Mouse (Mus musculus): ENCODE data around the gene Rsph1. TPM values are rescaled to one million over a fixed set of nuclear protein-coding genes. Genes with fewer than 3 reads are reported as not detected.

The Rsph1 gene
- polyA plus RNA-seq, 1 experiment from 2014 or later = 1.3 TPM

- H3K4me2 ChIP-seq (ENCODE audit: low read length) = no peak overlapping the region
- no peaks in the 10 kb centered on the region for H3K9me3 ChIP-seq (ENCODE audit: control insufficient read depth, low read length)
- H3K27ac ChIP-seq (replicated peaks in 1 of 2; ENCODE audit: control insufficient read depth in 1 of 2, insufficient read depth in 1 of 2, low read depth in 2 of 2, low read length in 2 of 2) = no peak overlapping the region
- no peak overlapping the region for H3K4me3 ChIP-seq (ENCODE audit: control insufficient read depth in 1 of 2, insufficient read depth in 1 of 2, low read depth in 1 of 2, low read length in 2 of 2)
- 88% methylated on average over 19 of the region's 19 CpGs for WGBS
- H3K9ac ChIP-seq (ENCODE audit: low read length) = no peak overlapping the region
- no peaks in the 10 kb centered on the region for H3K27me3 ChIP-seq (ENCODE audit: control insufficient read depth, insufficient read depth, low read length)
- H3K36me3 ChIP-seq (ENCODE audit: control insufficient read depth, insufficient read depth, low read length) = 0 out of 2 replicates have a peak, but pooled peaks cover 5% of the 10 kb centered on the region
- peaks cover 15 to 21% of the 10 kb centered on the region in 2 experiments for H3K4me1 ChIP-seq (ENCODE audit: control insufficient read depth in 2 of 2, insufficient read depth in 2 of 2, low read length in 2 of 2)
- ATAC-seq (ENCODE audit: insufficient number of reproducible peaks, insufficient read depth, low FRiP score, low read depth) = no peak
Observed at GRCm38 (mm10) chr17:31318906-31319767, 42.0 kb upstream of the Rsph1 start.

GRCm38 (mm10) chr17:31317521-31318272, 40.5 kb upstream of the Rsph1 start:
- peaks cover 15 to 21% of the 10 kb centered on the region in 2 experiments for H3K4me1 ChIP-seq (ENCODE audit: control insufficient read depth in 2 of 2, insufficient read depth in 2 of 2, low read length in 2 of 2)
- no peak for ATAC-seq (ENCODE audit: insufficient number of reproducible peaks, insufficient read depth, low FRiP score, low read depth)
- WGBS = 42% methylated on average over 22 of the region's 22 CpGs

GRCm38 (mm10) chr17:31316998-31317397, 39.8 kb upstream of the Rsph1 start:
- Histone ChIP-seq H3K9ac (ENCODE audit: low read length) (no peak overlapping the region), H3K27ac (replicated peaks in 1 of 2; ENCODE audit: control insufficient read depth in 1 of 2, insufficient read depth in 1 of 2, low read depth in 2 of 2, low read length in 2 of 2) (no peak overlapping the region), H3K9me3 (ENCODE audit: control insufficient read depth, low read length) (no peaks in the 10 kb centered on the region), H3K4me3 (ENCODE audit: control insufficient read depth in 1 of 2, insufficient read depth in 1 of 2, low read depth in 1 of 2, low read length in 2 of 2) (no peak overlapping the region), H3K27me3 (ENCODE audit: control insufficient read depth, insufficient read depth, low read length) (no peaks in the 10 kb centered on the region), H3K4me1 (ENCODE audit: control insufficient read depth in 2 of 2, insufficient read depth in 2 of 2, low read length in 2 of 2) (peaks cover 15 to 21% of the 10 kb centered on the region in 2 experiments), H3K4me2 (ENCODE audit: low read length) (no peak overlapping the region), H3K36me3 (ENCODE audit: control insufficient read depth, insufficient read depth, low read length) (0 out of 2 replicates have a peak, but pooled peaks cover 5% of the 10 kb centered on the region)
- no peak for ATAC-seq (ENCODE audit: insufficient number of reproducible peaks, insufficient read depth, low FRiP score, low read depth)
- WGBS = 87% methylated on average over 3 of the region's 3 CpGs

More at GRCm38 (mm10) chr17:31317521-31318272, 40.5 kb upstream of the Rsph1 start:
- H3K4me2 ChIP-seq (ENCODE audit: low read length) = no peak overlapping the region
- no peaks in the 10 kb centered on the region for H3K9me3 ChIP-seq (ENCODE audit: control insufficient read depth, low read length)
- no peak overlapping the region for H3K27ac ChIP-seq (replicated peaks in 1 of 2; ENCODE audit: control insufficient read depth in 1 of 2, insufficient read depth in 1 of 2, low read depth in 2 of 2, low read length in 2 of 2)
- no peak overlapping the region for H3K4me3 ChIP-seq (ENCODE audit: control insufficient read depth in 1 of 2, insufficient read depth in 1 of 2, low read depth in 1 of 2, low read length in 2 of 2)
- no peaks in the 10 kb centered on the region for H3K27me3 ChIP-seq (ENCODE audit: control insufficient read depth, insufficient read depth, low read length)
- 0 out of 2 replicates have a peak, but pooled peaks cover 5% of the 10 kb centered on the region for H3K36me3 ChIP-seq (ENCODE audit: control insufficient read depth, insufficient read depth, low read length)
- no peak overlapping the region for H3K9ac ChIP-seq (ENCODE audit: low read length)

- no peak overlapping the region for H3K4me3 ChIP-seq (ENCODE audit: control insufficient read depth in 1 of 2, insufficient read depth in 1 of 2, low read depth in 1 of 2, low read length in 2 of 2)
- ATAC-seq (ENCODE audit: insufficient number of reproducible peaks, insufficient read depth, low FRiP score, low read depth) = no peak
- peak overlapping the region; percentile 69; a peak in 3 of 4 replicates for H3K27ac ChIP-seq (replicated peaks in 1 of 2; ENCODE audit: control insufficient read depth in 1 of 2, insufficient read depth in 1 of 2, low read depth in 2 of 2, low read length in 2 of 2)
- H3K4me1 ChIP-seq (ENCODE audit: control insufficient read depth in 2 of 2, insufficient read depth in 2 of 2, low read length in 2 of 2) = peaks cover 12 to 15% of the 10 kb centered on the region in 2 experiments
- WGBS = 48% methylated on average over 6 of the region's 6 CpGs
- no peaks in the 10 kb centered on the region for H3K27me3 ChIP-seq (ENCODE audit: control insufficient read depth, insufficient read depth, low read length)
- H3K36me3 ChIP-seq (ENCODE audit: control insufficient read depth, insufficient read depth, low read length) = 0 out of 2 replicates have a peak, but pooled peaks cover 5% of the 10 kb centered on the region
- H3K9ac ChIP-seq (ENCODE audit: low read length) = no peak overlapping the region
- no peak overlapping the region for H3K4me2 ChIP-seq (ENCODE audit: low read length)
- no peaks in the 10 kb centered on the region for H3K9me3 ChIP-seq (ENCODE audit: control insufficient read depth, low read length)
Observed at GRCm38 (mm10) chr17:31315993-31316392, 38.8 kb upstream of the Rsph1 start.

- Histone ChIP-seq H3K9ac (ENCODE audit: low read length) (peak overlapping the region; percentile 58; the same call in 1 of the 2 replicates), H3K36me3 (ENCODE audit: control insufficient read depth, insufficient read depth, low read length) (0 out of 2 replicates have a peak, but pooled peaks cover 5% of the 10 kb centered on the region), H3K9me3 (ENCODE audit: control insufficient read depth, low read length) (no peaks in the 10 kb centered on the region), H3K4me1 (ENCODE audit: control insufficient read depth in 2 of 2, insufficient read depth in 2 of 2, low read length in 2 of 2) (peaks cover 12 to 15% of the 10 kb centered on the region in 2 experiments), H3K4me3 (ENCODE audit: control insufficient read depth in 1 of 2, insufficient read depth in 1 of 2, low read depth in 1 of 2, low read length in 2 of 2) (no peak overlapping the region), H3K27ac (replicated peaks in 1 of 2; ENCODE audit: control insufficient read depth in 1 of 2, insufficient read depth in 1 of 2, low read depth in 2 of 2, low read length in 2 of 2) (peak overlapping the region; percentile 69), H3K27me3 (ENCODE audit: control insufficient read depth, insufficient read depth, low read length) (no peaks in the 10 kb centered on the region), H3K4me2 (ENCODE audit: low read length) (no peak overlapping the region)
- WGBS = 23% methylated on average over 13 of the region's 13 CpGs
- ATAC-seq (ENCODE audit: insufficient number of reproducible peaks, insufficient read depth, low FRiP score, low read depth) = no peak
Observed at GRCm38 (mm10) chr17:31315046-31315792, 38.0 kb upstream of the Rsph1 start.

- H3K9me3 ChIP-seq (ENCODE audit: control insufficient read depth, low read length) = no peaks in the 10 kb centered on the region
- H3K4me1 ChIP-seq (ENCODE audit: control insufficient read depth in 2 of 2, insufficient read depth in 2 of 2, low read length in 2 of 2) = peaks cover 19 to 24% of the 10 kb centered on the region in 2 experiments
- no peak overlapping the region for H3K4me2 ChIP-seq (ENCODE audit: low read length)
- no peak overlapping the region for H3K4me3 ChIP-seq (ENCODE audit: control insufficient read depth in 1 of 2, insufficient read depth in 1 of 2, low read depth in 1 of 2, low read length in 2 of 2)
- H3K27ac ChIP-seq (replicated peaks in 1 of 2; ENCODE audit: control insufficient read depth in 1 of 2, insufficient read depth in 1 of 2, low read depth in 2 of 2, low read length in 2 of 2) = no peak overlapping the region
- H3K36me3 ChIP-seq (ENCODE audit: control insufficient read depth, insufficient read depth, low read length) = 0 out of 2 replicates have a peak, but pooled peaks cover 5% of the 10 kb centered on the region
- 79% methylated on average over 10 of the region's 10 CpGs for WGBS
- ATAC-seq (ENCODE audit: insufficient number of reproducible peaks, insufficient read depth, low FRiP score, low read depth) = no peak
- no peak overlapping the region for H3K9ac ChIP-seq (ENCODE audit: low read length)
- no peaks in the 10 kb centered on the region for H3K27me3 ChIP-seq (ENCODE audit: control insufficient read depth, insufficient read depth, low read length)
Observed at GRCm38 (mm10) chr17:31312648-31313047, 35.5 kb upstream of the Rsph1 start.

- Histone ChIP-seq H3K4me1 (ENCODE audit: control insufficient read depth in 2 of 2, insufficient read depth in 2 of 2, low read length in 2 of 2) (peaks cover 18 to 22% of the 10 kb centered on the region in 2 experiments), H3K9me3 (ENCODE audit: control insufficient read depth, low read length) (no peaks in the 10 kb centered on the region), H3K27me3 (ENCODE audit: control insufficient read depth, insufficient read depth, low read length) (no peaks in the 10 kb centered on the region), H3K4me2 (ENCODE audit: low read length) (no peak overlapping the region), H3K27ac (replicated peaks in 1 of 2; ENCODE audit: control insufficient read depth in 1 of 2, insufficient read depth in 1 of 2, low read depth in 2 of 2, low read length in 2 of 2) (no peak overlapping the region), H3K36me3 (ENCODE audit: control insufficient read depth, insufficient read depth, low read length) (no peaks in the 10 kb centered on the region), H3K4me3 (ENCODE audit: control insufficient read depth in 1 of 2, insufficient read depth in 1 of 2, low read depth in 1 of 2, low read length in 2 of 2) (no peak overlapping the region), H3K9ac (ENCODE audit: low read length) (no peak overlapping the region)
- ATAC-seq (ENCODE audit: insufficient number of reproducible peaks, insufficient read depth, low FRiP score, low read depth) = no peak
- WGBS = 63% methylated on average over 9 of the region's 9 CpGs
Observed at GRCm38 (mm10) chr17:31311047-31311446, 33.9 kb upstream of the Rsph1 start.

Data from heart, embryonic 14.5 days (tissue).